Mouse (Mus musculus) liver, adult 2 months (tissue): ENCODE results near the gene Zfp91.

Experiments
- CTCF ChIP-seq: fragments of 200-500 bp; IDR thresholded peaks from 2 replicates; pipeline ENCODE4 v1.5.1; 2011; ENCODE audit warnings: low read depth, low read length, control low read depth
- POLR2A ChIP-seq: fragments of 200-500 bp; IDR thresholded peaks from 2 replicates; pipeline ENCODE4 v1.6.1; 2011; ENCODE audit warnings: low read length, control low read depth; ENCODE audit not compliant: insufficient read depth; ENCODE audit errors: extremely low read depth

DNA sequence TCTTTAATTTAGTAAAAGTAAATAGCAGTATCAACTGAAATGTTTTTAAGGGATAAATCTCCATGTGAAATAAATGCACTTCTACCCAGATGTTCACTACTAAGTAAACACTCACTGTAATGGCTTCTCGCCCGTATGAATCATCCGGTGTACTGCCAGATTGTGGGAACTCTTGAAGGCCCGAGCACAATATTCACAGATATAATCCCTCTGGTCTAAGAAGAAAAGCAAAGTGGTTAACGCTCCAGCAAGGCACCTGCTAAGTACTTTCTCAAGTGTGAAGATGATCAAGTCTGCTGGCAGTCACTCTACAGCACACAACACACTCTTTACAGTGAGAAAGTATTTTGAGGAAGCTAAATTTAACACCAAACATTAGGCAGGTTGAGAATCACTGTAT lies 25.0 kb downstream of the Zfp91 start:
- no peak for TF ChIP-seq CTCF
- TF ChIP-seq POLR2A: 0 out of 2 replicates have a peak, but pooled peaks have one; percentile 4
